Mouse (Mus musculus) cerebellum, adult 18-20 months (tissue): ENCODE results near the gene Olr1.

Experiments used
- DNase-seq, 2 experiments: peaks; one replicate each; pipeline ENCODE4 v3.0.0; 2021

Olr1 gene

GRCm38 (mm10) chr6:129507024-129507423 is at the start of gene Olr1:
Olr1 (minus strand) TSS chr6:129507165.
- DNase-seq: no peak

- DNase-seq: no peak
Measured at GRCm38 (mm10) chr6:129548009-129548408, 41.0 kb upstream of the Olr1 start.

DNA sequence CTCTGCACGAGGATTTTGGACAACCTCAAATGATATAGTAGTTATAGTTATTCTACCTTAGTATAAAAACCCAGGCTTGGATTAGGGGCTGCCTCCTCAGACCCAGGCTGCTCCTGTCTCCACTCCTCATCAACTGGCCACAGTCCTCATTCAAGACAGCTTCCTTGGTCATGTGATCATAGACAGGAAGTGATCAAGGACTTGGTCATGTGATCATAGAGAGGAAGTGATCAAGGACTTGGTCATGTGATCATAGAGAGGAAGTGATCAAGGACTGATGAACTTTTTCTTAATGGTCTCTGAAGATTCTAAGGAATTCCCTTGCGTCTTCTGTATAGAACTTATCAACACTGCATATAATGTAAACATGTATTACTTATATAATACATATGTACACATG is 40.3 kb upstream of the Olr1 start:
- no peak for DNase-seq

- peak; percentile 74 to 77 for DNase-seq
Measured at GRCm38 (mm10) chr6:129543709-129544606, 37.0 kb upstream of the Olr1 start.

- peak in 1 of 2 experiments; percentile 21 for DNase-seq
Measured at GRCm38 (mm10) chr6:129542540-129542939, 35.6 kb upstream of the Olr1 start.

DNA sequence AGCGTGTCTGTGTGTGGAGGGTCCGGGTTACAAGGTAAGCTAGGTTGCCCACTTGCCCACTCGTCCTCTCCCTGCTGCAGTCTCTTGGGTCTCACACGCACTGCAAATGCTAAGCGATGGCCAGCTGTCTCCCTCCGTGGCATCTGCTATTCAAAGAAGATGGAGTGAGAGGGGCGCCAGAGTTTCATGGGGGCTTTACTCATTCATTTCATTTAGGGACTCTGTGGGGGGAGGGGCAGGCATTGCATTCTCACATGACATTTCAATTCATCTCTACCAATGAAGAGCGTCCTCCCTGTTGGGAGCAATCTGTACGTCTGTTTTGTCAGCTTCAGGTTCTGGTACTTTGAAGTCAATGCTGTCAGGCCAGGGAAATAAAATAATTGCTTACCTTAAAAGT is 35.0 kb upstream of the Olr1 start:
- DNase-seq: no peak

DNA sequence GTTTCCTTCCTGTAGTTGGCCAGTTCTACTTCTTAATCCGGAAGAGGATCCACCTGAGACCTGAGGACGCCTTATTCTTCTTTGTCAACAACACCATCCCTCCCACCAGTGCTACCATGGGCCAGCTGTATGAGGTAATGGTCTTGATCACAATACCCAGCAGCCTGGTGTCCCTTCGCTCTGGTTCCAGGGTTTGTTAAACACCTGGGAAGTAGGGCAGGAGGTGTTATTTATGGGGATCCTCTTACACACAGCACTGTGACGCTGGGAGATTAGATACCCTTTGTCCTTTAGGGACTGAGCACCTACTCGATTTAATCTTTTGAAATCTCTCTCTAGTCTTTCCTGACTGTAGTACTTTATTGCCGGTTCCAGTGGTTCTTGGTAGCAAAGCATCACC is 31.6 kb upstream of the Olr1 start:
- no peak for DNase-seq

DNA sequence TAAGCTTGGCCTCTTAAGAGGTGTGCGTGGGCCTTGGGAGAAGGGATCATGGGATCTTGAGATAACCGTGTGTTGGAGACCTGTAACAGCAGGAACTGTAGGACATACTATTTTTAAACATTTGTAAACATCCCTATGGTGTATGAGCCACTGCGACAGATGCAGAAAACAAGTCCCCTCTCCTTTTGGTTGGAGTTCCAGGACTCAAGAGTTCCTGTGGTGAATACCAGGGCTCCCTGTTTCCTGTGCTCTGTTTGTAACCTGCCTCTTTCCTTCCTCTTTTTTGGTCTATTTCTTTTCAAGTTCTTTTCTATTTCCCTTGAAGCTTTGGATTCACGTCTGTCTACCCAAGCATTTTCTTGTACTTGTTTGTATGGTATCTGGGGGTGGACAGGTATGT is 28.8 kb upstream of the Olr1 start:
- no peak for DNase-seq

- DNase-seq: peak in 1 of 2 experiments; percentile 24
Measured at GRCm38 (mm10) chr6:129534627-129535190, 27.7 kb upstream of the Olr1 start.

DNA sequence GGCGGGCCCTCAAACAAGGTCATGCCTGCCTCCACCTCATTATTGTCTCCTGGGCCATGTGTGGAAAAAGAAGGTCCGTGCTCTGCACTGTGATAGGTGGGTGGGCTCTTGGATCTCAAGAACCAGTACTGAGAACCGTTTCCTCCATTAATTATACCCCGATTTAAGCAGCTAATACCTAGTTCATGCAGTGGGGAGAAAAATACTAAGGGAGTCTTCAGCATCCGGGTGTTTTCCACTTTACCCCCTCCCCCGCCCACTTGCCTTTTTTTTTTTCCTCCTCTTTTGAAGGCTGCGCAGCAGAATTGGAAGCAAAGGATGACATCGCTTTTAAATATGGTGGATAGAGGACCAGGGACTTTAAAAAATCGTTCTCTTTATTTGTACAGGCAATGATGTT is 27.1 kb upstream of the Olr1 start:
- DNase-seq: peak; percentile 21 to 52

- peak; percentile 87 to 88 for DNase-seq
Measured at GRCm38 (mm10) chr6:129532942-129533860, 26.2 kb upstream of the Olr1 start, which contains the start of gene Gabarapl1. Gabarapl1 (plus strand) TSS chr6:129533160.

GRCm38 (mm10) chr6:129532556-129532941 is 25.6 kb upstream of the Olr1 start:
- peak; percentile 44 to 64 for DNase-seq

DNA sequence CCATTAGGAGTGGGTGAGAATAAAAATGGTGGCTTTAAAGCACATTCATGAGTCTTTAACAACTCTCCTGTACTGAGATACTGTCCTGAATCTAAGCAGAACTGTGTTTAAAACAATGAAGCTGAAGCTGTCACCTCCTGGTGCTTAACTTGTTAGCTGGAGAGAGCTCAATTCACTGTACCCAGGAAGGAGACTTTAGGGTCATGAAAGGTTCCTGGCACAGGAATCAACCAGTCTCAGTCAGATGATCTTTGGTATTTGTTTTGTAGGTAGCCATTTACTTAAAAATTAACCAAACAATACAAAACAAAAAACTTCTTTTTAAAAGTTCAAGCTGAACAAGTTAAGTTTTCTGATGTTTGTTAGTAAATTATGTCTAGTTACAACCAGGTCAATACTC is 23.3 kb upstream of the Olr1 start:
- no peak for DNase-seq

GRCm38 (mm10) chr6:129529605-129530004 is 22.6 kb upstream of the Olr1 start:
- DNase-seq: no peak

GRCm38 (mm10) chr6:129527416-129527815 is 20.5 kb upstream of the Olr1 start:
- DNase-seq: no peak

DNA sequence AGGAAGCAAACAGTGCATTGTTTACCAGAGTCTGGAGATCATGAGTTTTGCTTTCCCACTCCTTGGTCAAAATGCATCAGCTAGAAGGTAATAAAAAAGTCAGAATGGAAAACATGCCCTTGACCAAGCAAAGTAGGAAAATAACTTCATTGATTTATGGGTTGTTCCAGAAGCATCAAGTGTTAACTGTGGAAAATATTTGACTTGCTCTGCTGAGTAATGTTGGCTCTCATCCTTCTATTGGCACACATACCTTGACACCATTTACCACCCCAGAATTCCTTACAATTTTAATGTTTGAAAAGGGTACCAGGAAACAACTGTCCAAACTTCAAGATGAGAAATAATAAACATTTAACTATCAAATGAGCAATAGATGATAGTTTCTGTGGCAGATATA is 19.1 kb upstream of the Olr1 start:
- DNase-seq: no peak

DNA sequence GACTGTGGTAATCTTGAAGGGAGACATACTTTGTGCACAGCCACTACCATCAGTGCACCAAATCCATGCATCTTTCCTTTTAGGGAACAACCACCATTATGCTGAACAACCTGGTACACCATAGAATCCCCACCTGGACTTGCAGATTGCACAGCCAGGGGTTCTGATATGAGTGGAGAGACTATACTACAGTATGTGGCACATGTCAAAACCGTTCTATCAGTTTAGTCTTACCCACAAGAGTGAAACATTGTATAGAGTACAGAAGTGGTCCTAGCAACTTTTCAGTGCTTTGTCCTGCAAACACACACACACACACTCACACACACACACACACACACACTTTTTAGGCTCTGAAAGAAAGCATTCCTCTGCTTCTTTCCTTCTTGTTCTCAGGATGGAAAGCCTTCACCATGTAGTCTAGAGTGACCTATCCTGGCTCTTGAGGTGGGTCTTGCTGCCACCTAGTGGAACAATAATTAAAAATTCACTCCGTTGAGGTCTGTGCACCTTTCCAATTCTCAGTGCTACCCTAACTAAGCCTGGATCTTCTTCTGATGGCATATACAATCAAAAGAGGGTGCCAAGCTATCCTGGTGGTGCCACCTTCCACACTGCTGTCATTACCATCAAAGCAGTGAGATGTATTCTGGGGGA is 10.9 kb upstream of the Olr1 start:
- no peak for DNase-seq

DNA sequence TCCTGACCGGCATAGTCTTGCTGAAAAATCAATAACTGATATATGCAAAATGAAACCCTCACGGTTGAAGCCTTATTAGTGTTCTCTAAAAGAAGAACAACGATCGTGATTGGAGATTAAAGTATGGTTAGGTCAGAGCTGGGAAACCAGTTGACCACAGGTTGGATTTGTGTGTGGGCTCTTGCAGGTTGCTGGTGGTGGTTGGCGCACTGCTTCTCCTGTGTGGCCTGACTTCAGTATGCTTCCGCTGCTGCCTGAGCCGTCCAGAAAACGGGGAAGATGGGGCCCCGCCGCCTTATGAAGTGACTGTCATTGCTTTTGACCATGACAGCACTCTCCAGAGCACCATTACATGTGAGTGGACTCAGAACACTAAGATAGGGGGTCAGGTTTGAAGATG is 9.4 kb upstream of the Olr1 start:
- DNase-seq: no peak

GRCm38 (mm10) chr6:129515068-129515467 is 8.1 kb upstream of the Olr1 start:
- no peak for DNase-seq

DNA sequence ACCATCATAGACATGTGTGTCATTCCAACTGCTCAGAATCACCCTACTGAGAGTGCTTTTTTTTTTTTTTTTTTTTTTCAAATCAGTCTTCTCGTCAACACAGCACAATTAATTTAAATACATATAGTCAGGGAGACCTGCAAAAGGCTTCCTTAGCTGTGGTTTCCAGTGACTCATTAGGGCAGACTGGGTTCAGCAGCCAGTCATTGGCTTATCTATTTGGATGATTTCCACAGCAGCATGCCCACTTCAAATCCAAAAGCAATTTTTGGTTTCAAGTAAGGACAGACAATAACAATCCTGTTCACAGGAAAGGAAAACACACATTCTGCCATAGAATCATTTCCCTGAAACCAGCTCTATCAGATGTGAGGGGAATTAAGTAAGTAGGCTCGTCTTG is 7.4 kb upstream of the Olr1 start:
- DNase-seq: no peak

DNA sequence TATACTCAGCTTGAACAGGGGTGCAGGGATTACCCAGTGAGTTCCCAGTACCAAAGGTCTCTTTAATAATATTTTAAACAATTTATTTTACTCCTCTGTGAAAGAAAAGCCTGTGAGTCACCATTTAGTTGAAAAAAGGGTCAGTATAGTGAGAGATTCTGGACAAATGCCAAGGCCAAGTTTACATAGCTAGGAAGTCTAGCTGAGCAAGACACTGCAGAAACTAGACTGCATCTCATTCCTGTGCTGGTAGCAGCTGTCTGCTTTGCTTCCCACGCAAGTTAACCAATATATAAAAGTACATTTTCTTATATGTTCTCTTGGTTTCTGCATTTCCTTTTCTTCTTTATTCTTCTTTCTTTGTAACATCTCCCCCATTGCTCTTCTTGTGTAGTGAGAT is 6.4 kb upstream of the Olr1 start:
- no peak for DNase-seq

DNA sequence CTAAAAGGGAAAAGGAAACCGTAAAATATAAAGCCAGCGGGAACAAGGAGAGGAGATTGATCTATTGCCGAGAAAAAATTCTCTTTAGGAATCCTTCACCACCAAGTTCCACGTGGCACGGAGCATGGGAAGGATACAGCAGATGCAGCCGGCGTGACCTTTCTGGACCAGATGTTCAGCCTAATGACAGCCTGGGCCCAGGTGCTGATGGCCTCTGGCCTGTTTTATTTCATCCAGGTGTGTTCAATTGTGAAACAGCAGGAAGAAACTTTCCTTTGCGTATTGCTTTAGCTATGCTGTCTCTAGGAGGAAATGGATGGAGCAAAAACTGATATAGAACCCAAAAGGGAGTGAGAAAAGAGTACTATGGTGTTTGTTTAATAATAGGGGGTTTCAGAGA is 5.9 kb upstream of the Olr1 start:
- DNase-seq: no peak

- DNase-seq: no peak
Measured at GRCm38 (mm10) chr6:129512367-129512766, 5.4 kb upstream of the Olr1 start, which contains the start of gene Tmem52b. Tmem52b (plus strand) TSS chr6:129512555.
